Mouse (Mus musculus) kidney, adult 11 months (tissue): ENCODE results near the gene Gngt1.
A peak's percentile ranks its signal among the peaks of the same experiment; 100 is the strongest.

Experiments used
- DNase-seq: peaks from one replicate; pipeline ENCODE4 v3.0.0; 2022

Gngt1 gene

DNA sequence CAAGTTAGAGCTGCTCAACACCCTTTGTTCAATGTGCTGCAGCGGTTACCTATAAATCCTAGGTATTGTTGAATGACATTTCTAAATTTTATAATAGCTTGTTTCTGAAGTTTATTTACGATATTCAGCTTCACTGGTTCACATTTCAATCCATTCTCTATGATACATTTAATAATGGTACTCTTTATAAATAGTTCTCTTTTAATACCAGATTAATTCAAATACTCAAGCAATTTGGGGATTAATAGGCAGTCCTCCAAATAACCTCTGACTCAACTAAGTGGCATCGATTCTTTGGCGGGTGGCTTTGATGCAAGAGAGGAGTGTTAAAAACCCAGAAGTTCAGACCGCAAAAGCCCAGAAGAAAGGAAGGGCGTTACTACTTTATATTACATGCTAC is at the start of gene Gngt1:
Gngt1 (plus strand) TSS at position 301 of the 400 bp plus-strand sequence.
- DNase-seq: no peak

DNA sequence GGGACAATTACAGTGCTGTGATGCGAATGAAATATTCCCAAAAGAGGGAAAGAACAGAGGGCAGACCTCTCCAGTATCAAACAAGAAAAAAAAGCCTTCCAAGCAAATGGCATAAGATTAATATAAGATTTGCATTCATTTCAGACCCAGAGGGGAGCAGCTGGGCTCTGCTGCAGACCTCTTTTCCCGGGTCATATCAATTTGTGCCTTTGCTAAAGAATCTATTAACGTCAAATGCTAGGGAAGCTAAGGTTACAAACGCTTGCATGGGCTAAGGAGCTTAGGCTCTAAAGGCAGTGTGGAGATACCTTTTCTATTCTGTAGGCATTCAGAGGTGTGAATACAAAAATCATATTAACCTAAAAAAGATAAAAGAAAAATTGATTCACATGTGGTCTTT is 38.6 kb upstream of the Gngt1 start:
- DNase-seq: no peak

DNA sequence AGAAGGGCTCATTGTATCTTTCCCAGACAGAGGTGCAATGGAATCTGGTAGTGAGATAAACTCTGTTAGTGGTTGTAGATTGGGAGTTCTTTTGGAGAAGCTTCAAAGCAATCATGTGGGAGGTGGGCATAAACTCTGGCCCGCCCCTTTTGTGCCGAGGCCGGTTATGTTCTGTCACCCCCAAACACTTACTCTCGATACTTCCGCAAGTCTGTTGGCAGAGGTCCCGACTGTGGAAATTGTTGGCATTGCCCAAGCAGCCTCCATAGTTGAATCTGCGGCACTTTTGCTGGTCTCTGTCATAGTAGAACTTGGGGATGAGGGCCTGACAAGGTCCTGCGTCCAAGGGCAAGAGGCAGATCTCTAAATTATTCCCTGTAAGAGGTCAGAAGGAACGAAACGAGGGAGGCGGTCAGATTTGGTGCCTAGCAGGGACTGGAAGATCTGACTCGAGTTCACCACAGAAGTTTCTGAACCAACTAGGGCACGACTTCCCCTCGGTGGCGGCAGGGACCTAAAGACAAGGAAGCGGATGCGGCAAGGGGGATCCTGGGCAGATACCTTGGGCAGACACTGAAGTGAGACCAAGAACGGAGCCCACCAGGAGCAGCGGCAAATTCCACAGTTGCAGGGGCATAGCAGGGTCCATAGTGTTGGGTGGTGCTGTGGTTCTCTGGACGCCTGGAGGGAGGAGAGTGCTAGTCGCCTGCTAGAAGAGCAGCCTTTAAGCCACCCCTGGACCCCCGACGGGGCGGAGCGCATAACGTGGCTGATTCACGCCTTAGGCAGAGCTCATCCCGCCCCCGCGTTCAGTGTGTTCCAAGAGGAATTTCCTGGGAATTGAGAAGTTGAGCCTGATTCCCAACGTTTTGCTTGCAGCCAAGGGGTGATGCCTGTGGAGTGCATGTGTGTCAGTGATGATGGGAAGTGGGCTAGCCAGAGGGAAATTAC is 25.6 kb upstream of the Gngt1 start:
- DNase-seq: peak; percentile 11

DNA sequence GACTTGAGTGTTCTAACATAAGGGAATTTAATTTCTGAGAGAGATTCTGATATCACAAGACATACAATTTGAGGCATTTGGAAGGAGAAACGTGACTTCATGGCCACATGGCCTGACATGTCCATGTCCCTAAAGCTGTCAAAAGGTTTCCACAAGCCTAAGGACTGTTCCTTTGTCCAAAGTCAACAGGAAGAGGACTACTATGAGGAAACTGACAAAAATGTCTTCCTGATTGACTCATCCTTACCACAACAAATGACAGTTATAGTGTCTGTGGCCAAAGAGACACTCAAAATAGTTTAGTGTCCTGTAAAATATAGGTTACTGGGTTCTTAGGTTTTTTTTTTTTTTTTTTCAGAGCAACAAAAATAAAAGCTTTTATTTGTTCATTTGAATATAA is 19.9 kb upstream of the Gngt1 start:
- DNase-seq: no peak

DNA sequence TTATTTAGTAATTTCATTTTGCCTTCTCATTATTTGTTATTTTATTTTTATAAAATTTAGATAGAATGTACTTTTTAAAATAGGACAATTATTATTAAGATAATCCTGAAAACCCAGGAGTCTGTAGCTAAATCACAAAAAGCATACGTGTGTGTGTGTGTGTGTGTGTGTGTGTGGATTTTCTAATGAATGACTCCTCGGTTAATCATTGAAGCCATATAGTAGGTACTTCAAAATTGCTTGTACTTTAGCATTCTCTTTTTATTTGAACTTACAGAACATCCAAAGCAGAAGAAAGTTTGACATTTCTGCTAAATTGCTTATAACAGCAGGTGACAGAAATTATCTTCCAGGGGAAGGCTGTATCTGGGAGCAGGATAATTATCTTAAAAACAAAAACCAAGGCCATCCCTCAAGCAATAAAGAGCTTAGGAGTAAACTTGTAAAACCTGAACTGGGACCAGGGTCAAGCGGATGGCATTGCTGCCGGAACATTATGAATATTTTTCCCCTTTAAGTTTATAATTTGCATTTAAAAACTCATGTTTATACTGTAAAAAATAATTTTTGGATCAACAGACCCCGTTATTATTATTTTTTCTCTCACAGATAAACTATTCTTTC is 10.8 kb upstream of the Gngt1 start:
- no peak for DNase-seq

DNA sequence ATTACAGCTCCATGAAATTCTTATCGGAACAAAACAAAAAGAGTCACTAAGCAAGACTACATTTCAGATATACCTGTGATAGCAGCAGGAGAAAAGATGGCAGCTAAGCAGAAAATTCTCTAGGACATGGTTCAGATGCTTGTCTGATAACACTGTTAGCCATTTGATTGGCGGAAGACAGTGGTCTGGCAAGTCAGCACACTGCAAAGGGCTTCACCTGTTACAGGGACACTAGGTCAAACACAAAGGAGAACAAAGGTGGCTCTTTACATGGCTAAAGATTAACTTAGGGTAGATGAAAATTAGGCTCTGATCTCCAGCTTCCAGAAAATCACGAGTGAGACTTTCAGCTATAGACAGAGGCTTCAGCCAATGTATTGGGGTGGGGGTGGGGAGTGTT is 4.8 kb upstream of the Gngt1 start, which contains the start of gene Tfpi2:
Tfpi2 (minus strand) TSS at position 170 of the 400 bp plus-strand sequence.
- peak; percentile 34 for DNase-seq

DNA sequence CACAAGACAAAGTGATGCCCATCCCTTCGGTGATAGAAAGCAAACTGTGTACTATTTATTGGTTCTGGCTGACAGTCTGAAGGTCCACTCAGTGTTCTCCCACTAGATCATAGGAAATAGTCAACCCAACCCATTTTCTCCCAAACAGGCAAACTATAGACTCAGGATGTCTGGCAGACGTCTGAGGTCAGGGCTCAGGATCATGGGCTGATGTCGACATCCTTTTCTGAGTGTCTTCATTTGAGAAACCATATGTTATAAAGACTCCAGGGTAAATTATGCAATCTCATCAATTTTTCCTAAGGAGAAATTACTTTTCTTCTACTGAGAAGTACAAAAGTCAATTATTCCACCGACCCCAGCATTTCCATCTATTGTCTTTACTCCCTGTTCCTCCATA is 4.5 kb downstream of the Gngt1 start:
- DNase-seq: no peak

DNA sequence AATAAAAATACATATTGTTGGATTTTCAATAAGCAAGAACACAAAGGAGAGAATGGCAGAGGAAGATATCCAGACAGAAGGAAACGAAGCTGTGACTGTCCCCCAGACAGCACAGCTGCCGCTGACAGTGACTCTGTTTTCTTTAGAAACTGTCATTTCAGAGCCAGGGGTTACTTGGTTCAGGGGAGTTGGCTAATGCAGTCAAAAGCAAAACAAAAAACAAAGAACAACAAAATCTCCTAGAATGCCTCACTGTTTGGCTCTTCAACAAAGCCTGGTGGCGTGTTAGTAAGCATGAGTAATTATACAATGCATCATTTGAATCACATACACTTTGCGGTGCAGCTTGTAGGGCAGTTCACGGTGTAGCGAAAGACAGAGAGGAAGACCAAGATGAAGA is 5.7 kb downstream of the Gngt1 start:
- no peak for DNase-seq

DNA sequence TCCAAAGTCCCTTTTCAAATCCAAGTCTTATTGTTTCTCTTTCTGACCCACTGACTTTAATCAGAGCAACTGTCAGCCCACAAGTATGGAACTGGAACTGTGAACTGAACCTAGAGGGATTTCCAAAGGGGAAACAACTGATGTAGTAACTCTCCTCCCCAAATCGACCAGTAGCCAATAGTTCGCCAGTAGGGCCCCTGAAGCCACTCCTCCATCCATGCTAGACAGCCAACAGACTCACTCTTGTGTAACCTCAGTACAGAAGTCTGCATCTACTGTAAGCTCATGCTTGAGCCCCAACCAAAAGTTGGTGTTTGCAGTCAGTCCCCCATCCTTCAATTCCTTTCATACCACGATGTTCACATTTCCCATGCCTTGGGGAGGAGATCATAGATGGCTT is 7.1 kb downstream of the Gngt1 start:
- DNase-seq: no peak

DNA sequence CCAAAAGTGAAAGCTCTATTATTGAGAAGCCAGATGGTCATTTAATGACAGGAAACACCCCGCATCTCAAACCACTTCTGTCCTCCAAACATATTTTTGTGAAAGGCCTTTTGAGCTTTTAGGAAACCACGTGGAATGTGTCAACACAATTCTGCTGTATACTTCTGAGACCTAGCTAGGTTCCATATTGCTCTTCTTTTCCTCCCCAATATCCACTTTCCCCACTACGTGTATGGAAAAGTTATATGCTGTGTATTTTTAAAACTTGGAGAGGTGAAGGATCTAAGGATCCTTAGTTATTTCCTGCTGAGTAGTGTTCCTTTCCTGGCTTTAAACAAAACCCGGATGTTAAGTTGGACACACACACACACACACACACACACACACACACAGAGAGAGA is 9.9 kb downstream of the Gngt1 start:
- DNase-seq: no peak

DNA sequence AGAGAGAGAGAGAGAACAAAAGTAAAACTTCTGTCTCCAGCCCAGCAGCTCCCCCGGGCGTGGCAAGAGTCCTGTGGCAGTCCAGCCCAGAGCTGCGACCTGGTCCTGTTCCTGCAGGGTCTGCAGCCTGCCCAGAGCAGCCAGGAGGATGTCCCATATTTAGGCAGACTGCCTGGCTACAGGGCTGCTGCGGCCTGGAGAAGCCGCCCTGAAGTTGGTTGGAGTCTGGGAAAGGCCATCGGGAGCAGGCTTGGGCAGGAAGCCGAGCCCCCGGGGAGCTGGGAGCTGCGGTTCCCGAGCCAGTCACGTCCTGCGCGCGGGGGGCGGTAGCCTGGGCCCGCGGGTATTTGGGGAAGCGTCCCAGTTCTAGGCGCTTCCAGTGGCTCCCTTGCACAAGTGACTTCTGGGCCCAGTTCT is 10.3 kb downstream of the Gngt1 start, which contains the start of gene Gng11:
Gng11 (plus strand) TSS at position 15 of the 417 bp plus-strand sequence.
- peak; percentile 75 for DNase-seq

DNA sequence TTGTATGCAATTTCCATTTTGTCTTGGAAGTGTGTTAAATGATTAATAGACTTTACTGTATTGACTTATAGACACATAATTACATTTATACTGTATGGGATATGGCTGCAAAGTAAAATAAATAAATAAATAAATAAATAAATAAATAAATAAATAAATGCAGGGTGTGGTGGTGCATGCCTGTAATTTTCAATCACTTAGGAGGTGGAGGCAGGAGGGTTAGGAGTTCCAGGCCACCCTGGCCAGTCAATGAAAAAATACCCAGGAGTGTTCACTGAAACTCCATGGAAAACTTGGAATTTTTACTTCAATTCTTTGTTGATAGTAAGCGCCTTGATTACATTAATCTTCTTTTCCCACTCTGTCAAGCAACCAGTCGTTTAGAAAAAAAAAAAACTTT is 11.2 kb downstream of the Gngt1 start:
- DNase-seq: no peak

DNA sequence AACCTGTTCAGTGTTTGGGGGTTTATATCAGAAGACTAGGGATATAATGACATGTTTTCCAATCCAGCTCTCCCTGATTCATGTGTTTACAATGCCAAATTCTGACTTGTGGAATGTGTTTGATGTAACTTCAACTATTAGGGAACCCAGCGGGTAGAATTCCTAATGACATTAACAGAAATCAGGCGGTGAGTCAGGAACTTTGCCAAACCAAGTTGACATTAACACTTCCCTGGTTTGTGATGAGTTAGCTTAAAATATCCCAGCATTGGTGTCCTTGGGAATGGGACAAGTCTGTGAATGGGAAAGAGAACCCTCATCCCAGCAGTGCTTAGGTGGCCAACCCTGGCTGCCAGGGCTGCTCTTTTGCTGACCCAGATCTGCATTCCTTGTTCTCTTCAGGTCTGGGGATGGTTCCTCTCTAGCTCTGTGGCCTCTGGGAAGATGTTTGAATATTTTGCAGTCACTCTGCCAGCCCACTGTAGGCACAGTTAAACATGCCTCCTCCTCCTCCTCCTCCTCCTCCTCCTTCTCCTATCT is 15.0 kb downstream of the Gngt1 start:
- no peak for DNase-seq

DNA sequence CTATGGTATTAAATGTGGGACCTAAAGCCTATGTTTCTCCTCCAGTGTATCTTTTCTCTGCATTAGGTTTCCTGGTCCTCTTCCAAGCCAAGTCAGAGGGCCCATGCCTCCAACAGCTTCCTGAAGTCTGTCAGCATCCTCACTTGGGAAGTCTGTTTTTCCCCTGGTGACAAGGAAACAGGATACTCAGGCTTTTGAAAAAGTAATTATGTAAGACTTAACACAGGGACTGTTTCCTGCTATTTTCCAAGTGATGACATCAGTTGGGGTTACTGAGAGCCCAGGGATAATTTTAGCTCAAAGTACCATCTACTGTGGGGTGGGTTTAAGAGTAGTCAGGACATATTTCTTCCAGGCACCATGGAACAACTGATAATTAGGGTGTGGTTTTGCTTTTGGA is 16.0 kb downstream of the Gngt1 start:
- peak; percentile 37 for DNase-seq

DNA sequence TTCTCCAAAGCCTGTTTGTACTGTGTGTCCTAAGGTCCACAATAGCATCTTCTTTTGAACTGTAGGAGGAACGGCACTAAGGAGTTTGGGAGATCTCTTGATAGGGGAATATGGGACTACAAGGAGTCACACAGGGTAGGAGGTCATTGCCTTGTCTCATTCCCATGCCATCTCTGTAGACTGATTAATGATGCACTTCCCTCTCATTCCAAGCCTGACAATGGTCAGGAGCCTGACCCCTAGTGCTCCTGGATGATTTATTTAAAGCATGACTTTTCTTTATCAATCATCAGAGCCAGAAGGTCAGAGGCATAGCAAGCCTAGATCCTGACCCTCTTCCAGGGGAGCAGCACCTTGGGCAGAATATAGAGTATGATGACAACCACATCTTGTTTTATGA is 29.1 kb downstream of the Gngt1 start:
- peak; percentile 53 for DNase-seq

DNA sequence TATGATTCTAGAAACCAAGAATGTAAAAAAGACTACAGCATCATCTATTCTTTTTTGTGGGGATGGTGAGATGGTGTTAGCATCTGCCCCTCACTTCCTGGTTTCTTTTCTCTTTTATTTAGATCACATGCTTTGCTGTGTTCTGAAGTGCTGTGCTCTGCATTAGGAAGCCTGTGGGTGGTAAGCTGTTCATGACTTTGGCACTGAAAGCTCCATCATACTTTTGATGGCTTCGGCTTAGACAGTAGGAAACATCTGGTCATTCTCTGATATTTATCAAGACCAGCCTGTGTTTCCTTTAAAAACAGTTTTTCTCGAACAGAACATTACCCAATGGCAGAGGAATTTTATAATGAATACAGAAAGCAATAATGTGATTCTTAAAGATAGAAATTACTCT is 32.8 kb downstream of the Gngt1 start:
- DNase-seq: no peak

DNA sequence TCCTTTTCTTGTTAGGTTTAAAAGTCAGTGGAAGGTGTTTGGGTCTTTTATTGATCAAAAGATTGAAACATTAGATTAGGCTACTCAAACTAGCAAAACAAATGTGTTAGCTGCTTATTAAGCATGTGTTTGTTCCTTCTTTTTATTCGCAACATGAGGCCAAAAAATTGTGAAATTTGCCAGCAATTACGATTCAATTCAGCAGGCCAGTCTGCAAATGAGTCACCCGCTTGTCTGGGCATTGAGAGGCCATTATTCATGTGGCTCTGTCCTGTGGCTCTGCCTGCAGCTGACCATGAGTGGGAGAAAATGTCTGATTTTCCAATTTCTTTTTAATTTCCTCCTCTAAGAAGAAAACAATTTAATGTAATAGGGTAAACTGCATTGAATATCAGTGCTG is 37.4 kb downstream of the Gngt1 start:
- no peak for DNase-seq

DNA sequence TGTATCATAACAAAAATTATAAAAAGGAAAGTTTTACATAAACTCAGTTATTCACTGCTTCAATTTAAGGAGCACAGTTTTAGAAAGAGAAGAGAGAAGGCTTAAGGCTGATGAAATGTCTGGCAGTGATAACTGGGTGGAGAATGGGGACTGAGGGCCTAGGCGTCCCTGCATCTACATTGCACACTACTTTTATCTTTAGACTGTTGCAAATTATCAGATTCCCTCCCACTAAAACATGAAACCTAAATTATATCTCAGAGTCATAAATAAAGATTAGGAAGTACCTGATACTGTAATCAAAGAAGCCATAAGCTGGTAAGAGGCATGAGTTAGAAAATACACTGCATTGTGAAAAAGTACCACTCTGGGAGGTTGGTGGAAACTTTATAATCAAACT is 48.2 kb downstream of the Gngt1 start:
- no peak for DNase-seq
